Mouse (Mus musculus): ENCODE measurements around the gene Elmo2.
A peak's percentile ranks its signal among the peaks of the same experiment; 100 is the strongest.

Gene Elmo2

GRCm38 (mm10) chr2:165296571-165296970 is 29.7 kb downstream of the Elmo2 start:
- DNase-seq (ENCODE audit: extremely low spot score) = no peak

DNA sequence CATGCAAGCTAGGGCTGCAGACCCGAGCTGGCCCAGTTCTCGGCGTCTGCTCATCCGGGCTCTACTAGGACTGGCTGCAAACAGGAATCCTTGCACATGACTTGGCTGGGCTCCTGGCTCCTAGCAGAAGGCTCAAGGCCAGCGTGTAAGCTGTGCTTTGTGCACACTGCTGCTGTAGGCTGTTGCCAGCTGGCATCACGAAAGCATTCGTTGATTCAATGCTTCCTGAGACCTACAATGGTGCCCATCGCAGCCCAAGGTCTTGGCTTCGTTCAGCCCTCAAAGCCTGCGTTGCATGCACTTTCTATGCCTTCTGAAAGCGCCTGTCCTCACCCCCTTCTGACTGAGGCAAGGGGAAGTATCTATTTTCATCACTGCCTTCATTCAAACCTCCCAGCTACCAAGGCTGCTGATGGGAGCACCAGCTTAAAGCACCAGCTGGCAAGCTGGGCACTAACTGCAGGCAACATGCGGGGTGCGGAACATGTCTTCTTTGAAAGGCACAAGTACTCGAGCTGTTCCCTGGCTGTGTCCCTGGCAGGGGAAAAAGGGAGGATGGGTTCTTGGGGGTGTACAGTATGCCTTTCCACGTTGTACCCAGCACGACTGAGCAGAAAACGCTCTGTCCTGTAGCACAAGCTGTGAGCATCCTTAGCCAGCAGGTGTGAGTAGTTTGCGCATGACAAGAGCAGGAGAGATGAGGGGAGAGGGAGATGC is 37.8 kb downstream of the Elmo2 start:
- DNase-seq (ENCODE audit: extremely low spot score) = no peak

- peak; percentile 89 for DNase-seq (ENCODE audit: extremely low spot score)
Measured at GRCm38 (mm10) chr2:165287202-165287984, 38.9 kb downstream of the Elmo2 start, which contains the start of gene Slc35c2. Slc35c2 (minus strand) TSS chr2:165287869.

- no peak for DNase-seq (ENCODE audit: extremely low spot score)
Measured at GRCm38 (mm10) chr2:165286361-165287201, 39.7 kb downstream of the Elmo2 start.

DNA sequence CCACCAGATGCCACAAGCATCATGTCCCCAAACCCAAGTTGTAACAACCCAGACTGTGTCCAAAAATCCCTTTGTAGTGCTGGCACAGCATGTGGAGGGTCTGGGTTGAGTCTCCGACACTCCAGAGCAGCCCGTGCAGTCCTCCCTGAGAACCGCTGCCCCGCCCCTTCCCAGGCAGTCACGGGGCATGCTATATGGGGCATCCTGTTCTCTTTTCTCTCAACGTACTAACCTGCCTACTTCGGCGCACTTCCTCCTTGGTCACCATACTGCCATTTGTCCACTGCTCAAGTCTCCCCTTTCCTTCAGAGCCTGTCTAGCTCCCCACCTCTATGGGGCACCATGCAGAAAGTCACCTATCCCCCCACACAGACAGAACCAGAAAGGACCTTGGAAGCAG is 40.7 kb downstream of the Elmo2 start:
- no peak for DNase-seq (ENCODE audit: extremely low spot score)

GRCm38 (mm10) chr2:165285034-165285433 is 41.2 kb downstream of the Elmo2 start:
- no peak for DNase-seq (ENCODE audit: extremely low spot score)

GRCm38 (mm10) chr2:165284377-165284776 is 41.9 kb downstream of the Elmo2 start:
- DNase-seq (ENCODE audit: extremely low spot score) = no peak

- no peak for DNase-seq (ENCODE audit: extremely low spot score)
Measured at GRCm38 (mm10) chr2:165283644-165284043, 42.6 kb downstream of the Elmo2 start.

GRCm38 (mm10) chr2:165281779-165282311 is 44.4 kb downstream of the Elmo2 start:
- DNase-seq (ENCODE audit: extremely low spot score) = no peak

GRCm38 (mm10) chr2:165279351-165279750 is 46.9 kb downstream of the Elmo2 start:
- no peak for DNase-seq (ENCODE audit: extremely low spot score)

DNA sequence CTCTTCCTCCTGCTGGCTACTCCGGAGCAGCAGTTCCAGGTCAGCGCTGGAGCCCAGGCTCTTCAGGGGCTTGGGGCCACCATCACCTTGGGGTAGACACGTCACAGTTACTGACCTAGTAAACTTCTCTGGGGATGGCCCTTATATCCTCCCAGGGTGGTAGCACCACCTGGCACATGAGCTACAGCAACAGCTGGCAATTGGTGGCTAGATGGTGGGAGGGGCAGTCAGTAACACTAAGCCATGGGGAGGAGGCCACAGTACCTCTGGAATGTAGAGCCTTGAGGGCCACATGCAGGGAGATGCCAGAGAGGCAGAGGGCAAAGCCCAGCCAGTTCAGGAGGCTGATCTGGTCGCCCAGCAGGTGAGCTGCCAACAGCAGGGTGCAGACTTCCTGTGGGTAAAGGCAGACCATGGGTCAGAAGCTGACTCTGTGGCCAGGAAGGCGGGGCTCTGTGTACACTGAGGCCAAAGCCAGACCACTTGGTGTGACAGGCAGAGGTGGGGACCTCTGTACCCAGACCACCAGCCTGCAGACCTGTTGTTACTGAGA is 49.0 kb downstream of the Elmo2 start:
- DNase-seq (ENCODE audit: extremely low spot score) = no peak

DNA sequence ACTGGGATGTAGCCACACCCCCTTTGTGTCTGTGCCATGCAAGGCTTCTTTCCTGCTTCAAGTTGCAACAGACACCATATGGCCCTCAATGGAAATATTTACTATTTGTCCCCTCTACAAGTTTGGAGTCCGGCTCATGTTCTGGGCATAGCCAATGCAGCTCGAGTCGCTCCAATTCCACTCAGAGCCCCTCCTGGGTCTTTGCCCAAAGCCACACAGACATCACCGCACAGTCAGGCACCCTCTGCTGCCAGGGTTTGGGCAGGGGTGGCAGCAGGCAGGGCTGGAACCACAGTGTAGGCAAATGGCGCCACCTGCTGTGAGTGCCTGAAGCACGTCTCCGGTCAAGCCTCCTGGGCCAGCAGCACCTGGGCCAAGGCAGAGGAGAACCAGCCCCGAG is 50.5 kb downstream of the Elmo2 start:
- peak; percentile 68 for DNase-seq (ENCODE audit: extremely low spot score)

DNA sequence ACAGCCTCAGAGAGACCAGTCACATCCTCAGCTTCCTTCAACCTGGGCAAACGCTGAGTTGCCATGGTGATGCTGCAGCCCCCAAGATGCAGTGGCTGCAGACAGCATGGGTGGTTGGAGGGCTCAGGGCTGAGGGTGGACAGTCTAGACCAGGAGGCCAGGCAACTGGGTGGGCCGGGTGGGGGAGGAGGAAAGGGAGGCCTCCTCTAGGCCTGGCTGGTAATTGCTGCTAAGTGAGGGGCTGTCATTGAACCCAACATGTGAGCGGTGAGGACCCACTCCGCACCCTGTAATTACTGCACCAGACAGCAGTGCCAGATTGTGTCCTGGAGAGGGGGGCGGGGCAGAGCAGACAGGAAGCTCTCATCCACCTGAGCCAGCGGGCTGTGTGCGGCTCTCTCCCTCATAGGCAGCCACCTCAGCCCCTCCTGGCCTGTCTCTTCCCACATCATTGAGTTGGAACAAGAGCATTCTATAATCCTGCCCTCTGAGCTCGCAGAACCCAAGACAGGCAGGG is 51.1 kb downstream of the Elmo2 start:
- peak; percentile 29 for DNase-seq (ENCODE audit: extremely low spot score)

DNA sequence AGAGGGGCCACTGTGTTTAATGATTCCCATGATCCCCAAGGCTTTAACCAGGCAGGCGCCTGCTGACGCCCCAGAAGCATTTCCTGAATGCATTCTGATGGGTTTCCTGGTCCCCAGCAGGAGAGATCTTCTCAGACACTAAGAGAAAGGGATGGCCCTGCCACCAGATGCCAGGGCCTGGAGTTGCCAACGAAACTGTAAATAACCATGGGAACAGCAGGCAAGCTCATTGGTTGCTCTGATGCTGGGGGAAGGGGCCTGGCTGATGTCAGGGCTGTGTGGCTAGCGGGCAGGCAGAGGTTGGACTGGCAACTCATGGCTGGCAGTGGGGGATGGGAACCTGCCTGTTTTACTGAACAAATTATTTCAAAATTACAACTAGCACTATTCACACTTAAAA is 52.7 kb downstream of the Elmo2 start:
- no peak for DNase-seq (ENCODE audit: extremely low spot score)

DNA sequence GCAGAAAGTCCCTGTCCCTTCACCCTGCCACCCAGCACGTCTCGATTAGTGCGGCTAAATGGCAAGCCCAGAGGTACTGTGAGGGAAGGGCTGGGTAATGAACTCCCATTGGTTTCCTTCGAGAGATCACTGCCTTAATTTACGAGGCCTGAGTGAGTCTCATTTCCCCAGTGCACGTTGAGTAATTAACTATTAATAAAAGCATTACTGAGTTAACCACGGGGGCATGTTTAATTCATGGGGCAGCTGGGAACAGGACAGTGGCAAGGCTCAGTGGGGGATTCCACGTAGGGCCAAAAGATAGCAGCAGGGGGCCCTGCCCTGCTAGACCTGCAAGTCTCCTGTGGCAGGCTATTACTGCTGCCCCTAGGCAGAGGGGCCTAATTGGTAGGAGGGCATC is 55.0 kb downstream of the Elmo2 start:
- no peak for DNase-seq (ENCODE audit: extremely low spot score)

DNA sequence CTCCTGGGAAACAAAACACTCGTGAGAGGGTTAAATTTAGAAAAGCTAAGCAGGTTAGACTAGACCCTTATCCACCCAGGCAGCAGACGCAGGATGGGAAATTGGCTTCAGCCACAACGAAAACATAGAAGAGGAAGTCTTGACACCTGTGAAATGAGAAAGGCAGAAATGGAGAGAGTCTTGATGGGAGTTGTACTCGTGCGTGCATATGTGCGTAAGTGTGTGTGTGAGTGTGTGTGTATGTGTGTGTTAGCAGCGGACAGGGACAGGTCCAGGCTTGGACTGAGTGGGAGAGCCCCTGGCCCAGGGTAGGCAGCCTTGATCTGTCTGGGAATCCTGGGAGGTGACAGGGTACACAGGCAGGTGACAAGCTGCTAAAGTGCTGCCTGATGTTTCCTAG is 55.4 kb downstream of the Elmo2 start:
- no peak for DNase-seq (ENCODE audit: extremely low spot score)

- DNase-seq (ENCODE audit: extremely low spot score) = peak; percentile 29
Measured at GRCm38 (mm10) chr2:165266739-165267138, 59.5 kb downstream of the Elmo2 start.

DNA sequence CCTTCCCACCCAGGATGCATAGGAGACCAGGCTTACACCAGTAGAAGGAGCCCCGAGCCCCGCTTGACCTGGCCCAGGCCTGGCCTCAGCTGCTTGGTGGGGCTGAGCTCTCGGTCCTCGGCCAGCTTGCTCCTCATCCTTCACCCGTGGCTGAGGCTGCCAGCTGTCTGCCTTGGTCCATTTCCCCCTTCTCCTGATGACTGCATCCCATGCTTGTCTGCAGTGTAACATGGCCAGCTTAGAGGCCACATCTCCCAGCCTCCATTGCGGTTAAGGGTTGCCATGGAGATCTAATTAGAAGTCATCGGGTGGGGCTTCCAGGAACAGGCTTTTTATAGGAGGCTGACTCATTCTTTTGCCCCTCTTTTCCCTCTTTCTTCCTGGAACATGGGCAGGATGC is 62.4 kb downstream of the Elmo2 start:
- no peak for DNase-seq (ENCODE audit: extremely low spot score)

DNA sequence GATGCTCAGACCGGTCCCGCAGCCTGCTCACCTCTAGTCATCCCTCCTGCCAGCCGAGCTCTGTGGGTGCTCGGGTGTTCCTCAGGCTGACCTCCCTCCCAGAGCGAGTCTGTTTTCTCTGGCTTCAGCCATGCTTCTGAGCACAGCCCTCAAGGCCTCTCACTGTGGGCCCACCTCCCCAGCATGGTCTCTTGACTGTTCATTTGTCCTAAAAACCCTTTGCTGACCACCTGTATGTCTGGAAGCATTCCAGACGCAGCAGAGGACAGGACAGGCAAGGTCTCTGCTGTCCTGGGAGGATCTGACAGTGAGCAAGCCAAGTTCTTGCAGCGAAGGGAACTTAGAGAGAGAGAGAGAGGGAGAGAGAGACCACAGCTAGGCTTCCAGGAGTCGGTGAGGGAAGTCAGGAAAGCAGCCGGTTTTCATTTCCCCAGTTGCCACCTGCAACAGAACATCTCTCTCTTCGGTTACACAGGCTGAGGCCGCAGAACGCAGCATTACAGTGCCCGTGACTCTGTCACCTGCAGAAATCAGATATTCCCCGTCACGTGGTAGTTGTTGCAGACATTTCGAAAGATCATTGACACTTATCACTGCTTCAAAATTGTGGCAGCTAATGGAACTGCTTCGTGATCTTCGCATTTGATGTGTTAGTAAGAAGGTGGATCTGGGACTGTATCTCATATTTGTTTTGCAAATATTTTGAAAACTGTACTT is 63.8 kb downstream of the Elmo2 start:
- no peak for DNase-seq (ENCODE audit: extremely low spot score)

DNA sequence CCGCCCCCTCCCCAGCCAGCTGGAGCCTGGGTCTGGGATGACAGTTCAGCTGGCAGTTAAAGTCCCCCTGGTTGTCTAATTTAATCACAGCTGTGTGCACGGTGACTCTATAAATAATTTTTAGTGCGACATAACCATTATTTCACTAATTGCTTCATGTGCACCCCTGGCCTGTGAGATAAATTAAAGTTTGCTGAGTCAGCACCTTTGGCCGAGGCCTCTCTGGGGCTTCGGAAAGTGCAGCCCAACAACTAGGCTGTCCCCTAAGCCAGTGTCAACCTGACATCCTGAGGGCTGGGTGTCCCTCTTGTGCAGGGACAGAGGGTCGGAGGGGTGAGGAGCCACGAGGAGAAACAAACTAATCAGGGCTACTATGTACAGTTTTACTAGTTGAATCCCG is 66.4 kb downstream of the Elmo2 start:
- no peak for DNase-seq (ENCODE audit: extremely low spot score)

- no peak for DNase-seq (ENCODE audit: extremely low spot score)
Measured at GRCm38 (mm10) chr2:165258321-165258720, 68.0 kb downstream of the Elmo2 start.

Measured in embryo, embryonic 9.5 days (tissue).